Mouse (Mus musculus) right cerebral cortex, adult 18-20 months (tissue): Measurements from ENCODE around the gene Rtn3.
"Not testable (repeated sequence)": the region's sequence is repeated elsewhere in the genome, so short reads cannot be mapped to it uniquely, and the experiment has no call there.

Experiments
- DNase-seq: peaks from one replicate; pipeline ENCODE4 v3.0.0; 2022; ENCODE audit warnings: mixed read lengths

The Rtn3 gene

DNA sequence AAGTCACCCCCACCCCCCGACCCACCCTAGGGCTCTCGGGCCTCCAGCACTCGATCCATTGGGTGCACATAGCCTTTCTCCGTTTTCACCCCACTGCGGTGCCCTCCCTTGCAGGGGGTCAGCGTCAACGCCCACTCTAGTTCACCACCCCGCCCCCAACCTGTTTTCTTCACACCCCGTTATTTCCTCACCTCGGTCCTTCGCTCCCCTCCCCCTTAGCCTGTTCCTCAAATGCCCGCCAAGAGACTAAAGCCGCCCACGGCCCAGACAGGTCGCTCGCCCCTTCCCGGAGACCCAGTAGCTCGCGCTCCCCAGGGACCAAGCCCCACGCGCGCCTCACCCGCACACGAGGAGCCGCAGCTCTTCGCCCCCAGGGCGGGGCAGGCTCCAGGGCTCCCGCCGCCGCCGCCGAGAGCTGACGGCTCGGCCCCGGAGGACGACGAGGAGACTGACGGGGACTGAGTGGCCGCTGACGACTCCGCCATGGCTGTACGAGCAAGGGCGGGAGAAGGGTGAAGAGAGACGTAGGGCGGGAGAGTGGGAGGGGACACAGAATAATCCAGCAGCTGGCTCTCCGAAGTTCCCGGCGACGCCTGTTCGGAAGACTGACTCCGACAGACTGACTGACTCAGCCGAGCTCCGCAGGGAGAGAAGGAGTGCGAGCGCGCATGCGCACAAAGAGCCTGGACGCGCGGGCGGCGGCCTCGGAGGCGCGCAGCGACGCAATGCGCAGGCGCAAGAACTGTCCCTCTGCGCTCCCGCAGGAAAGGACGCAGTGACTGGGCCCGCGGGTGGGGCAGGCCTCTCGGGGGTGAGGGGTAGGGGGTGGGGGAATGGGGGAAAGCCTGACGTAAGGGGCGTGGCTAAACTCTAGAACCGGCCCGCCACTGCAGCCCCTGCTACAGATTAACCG is at the start of gene Rtn3:
Gene Rtn3 (minus strand): TSS at position 683 of the 913 bp plus-strand sequence.
- peak; percentile 98 for DNase-seq

DNA sequence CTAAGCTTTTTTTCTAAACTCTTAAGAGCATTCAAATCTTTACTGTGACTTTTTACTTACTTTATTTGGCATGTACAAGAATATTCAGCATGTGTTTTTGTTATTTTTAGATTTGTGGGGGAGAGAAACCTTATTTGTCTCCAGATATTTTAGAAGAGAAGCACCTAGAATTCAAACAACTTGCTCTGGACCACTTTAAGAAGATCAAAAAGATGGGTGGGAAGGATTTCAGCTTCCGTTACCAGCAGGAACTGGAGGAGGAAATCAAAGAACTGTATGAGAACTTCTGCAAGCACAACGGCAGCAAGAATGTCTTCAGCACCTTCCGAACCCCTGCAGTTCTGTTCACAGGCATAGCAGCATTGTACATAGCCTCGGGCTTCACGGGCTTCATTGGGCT is 48.8 kb upstream of the Rtn3 start:
- DNase-seq = peak; percentile 25

DNA sequence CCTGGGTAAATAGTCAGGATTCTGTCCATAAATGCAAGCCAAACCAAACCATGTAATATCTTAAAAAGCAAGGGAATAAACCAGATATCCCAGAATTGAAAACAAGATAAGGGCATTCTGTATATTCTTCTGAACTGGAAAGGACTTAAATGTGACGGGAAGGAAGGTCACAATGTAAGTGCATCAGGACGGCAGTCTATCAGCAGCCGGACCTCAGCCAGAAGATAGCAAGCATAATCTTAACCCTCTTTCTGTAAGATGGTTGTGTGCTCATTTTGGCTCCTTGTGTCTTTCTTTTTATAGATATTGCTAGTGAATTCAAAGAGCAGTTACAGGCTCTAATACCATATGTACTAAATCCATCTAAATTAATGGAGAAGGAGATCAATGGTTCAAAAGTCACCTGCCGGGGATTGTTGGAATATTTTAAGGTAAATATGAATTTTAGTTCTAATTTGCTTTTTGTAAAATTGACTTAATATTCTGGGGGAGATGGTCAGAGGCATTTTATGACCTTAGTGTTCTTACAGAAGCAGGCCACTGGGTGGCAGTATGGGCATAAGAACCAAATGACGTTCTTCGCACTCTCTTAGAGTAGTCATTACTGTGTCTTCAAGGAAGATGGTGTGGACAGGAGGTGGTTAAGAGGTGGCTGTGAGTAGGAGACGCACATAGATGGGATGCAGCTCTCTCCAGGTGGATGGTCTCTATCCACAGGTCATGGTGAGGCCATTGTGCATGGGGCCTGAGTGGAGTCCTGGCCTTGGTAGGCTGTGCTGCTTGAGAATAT is 45.8 kb upstream of the Rtn3 start:
- peak; percentile 58 for DNase-seq

DNA sequence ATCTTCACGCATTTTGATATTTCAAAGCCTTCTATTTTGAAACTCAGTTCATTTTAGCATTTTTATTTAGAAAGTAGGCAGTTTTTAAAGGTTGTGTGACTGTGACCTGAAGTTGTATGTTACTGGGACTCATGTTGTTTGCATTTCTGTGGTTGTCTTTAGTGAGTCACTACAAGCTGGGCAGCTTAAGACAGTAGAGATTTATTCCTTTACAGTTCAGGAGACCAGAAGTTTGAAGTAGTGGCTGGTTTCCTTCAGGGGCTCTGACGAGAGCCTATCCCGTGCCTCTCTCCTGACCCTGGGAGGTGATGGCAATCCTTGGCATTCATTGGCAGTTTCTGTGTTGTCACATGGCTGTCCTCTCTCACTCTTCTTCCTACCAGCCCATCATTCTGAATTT is 41.8 kb upstream of the Rtn3 start:
- DNase-seq = no peak

DNA sequence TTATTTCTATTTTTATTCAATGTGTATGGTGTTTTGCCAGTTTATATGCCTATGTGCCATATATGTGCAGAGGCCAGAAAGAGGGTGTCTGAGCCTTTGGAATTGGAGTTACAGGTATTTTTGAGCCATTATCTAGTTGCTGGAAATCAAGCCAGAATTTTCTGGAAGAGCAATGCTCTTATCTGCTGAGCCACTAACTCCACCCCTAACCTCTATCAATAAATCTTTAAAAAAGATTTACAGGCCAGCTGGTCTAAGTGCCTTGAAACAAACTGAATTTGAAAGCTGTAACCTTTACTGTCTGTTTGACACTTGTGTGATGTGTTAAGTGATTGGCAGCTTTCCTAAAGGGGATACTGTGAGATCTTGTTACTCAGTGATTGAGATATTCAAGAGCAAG is 40.7 kb upstream of the Rtn3 start:
- no peak for DNase-seq

DNA sequence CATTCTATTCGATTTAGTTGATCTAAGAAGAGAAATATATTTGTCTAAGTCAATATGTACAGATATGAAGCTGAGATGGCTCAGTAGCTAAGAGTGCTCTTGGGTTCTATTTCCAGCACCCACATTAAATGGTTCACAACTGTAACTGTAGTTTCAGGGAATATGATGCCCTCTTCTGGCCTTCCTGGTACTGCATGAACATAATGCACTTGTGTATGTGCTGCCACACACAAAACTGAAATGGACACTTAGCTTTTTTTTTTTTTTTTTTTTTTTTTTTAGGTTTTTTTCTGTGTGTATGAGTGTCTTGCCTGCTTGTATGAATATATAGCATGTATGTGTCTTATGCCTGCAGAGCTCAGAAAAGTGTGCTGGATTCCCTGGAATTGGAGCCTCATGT is 40.2 kb upstream of the Rtn3 start:
- no peak for DNase-seq

DNA sequence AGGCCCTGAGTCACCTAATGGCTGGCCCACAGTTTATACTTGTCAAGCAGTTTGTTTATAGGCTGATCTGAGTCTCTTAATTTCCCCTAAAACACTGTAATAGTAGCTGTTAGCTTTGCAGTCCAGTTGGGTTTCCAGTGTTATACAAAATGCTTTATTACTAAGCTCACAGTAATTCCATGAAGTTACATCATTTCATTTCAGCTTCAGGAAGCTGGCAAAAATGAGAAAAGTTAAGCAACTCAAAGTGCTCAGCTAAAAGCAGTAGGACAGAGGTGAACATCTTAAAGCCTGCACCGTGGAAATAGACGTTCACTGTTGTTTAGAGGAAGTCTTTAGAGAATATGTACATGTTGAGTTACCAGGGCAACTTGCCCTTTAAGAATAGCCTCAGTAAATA is 39.8 kb upstream of the Rtn3 start:
- DNase-seq = no peak

DNA sequence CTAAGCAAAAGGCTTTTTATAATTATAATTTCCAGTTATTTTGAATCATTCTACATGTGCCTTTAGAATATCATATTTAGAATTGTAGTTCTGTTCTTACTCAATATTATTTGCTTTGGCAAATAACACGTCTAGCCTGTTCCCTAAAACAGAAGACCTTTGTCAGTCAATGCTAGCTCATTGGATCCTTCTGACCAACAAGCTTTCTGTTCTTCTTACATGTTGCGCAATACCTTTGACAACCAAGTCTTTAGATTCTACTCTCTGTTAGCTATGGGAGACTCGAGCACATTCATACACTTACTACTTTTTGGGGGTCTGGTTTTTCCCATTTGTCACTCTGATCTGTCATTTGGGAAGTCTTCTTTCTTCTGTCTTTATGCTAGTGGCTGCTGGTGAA is 38.5 kb upstream of the Rtn3 start:
- DNase-seq = no peak

DNA sequence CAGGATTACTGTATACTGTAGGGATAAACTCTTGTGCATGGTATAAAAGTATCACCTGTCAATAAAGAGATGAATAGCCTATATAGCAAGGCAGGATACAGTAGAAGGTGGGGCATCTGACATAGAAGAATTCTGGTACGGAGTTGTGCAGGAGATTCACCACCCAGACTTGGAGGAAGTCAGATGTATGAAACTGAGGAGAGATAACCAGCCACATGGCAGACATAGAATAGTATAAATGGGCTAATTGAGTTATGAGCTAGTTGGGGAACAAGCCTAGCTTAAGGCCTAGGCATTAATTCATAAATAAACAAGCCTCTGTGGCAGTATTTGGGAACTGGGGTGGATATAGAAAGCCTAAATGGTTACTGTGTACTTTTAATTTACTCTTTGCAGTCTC is 33.4 kb upstream of the Rtn3 start:
- DNase-seq = no peak

DNA sequence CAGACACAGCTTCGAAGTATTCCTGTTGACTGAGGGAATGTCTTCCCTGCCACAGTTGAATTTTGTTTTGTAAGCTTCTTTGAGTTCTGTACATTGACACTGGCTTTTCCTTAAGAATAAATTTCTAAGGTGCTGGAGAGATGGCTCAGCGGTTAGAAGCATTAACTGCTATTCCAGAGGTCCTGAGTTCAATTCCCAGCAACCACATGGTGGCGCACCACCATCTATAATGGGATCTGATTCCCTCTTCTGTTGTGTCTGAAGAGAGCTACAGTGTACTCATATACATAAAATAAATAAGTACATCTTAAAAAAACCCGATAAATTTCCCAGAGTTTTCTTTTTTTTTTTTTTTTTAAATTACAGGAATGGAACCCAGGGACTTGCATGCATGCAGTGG is 24.9 kb upstream of the Rtn3 start:
- no peak for DNase-seq

DNA sequence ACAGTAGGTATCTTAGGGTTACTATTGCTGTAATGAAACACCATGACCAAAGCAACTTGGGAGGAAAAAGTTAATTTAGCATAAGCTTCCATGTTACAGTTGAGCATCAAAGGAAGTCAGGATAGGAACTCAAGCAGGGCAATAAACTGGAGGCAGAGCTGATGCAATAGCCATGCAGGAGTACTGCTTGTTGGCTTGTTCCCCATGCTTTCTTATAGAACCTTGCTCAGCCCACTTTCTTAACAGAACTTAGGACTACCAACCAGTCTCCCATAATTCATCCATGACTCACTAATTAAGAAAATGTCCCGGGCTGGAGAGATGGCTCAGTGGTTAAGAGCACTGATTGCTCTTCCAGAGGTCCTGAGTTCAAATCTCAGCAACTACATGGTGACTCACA is 23.2 kb upstream of the Rtn3 start:
- no peak for DNase-seq

DNA sequence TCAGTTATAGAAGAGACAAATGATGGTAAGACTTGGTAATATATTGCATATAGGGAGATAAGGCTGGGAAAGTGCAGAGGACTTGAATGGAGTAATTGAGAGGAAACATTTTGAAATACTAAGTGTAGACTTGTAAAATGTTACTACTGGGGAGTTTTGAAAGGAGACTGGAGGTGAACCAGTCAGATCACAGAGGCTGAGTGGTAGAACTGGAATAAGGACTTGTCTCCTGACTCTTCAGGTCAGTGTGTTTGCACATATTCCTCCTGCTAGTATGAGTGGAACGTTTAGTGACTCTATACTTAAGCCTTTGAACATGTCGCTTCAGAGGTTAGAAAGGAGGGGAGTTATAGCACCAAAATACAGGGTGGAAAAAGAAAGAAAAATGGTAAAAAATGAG is 19.4 kb upstream of the Rtn3 start:
- DNase-seq = no peak

DNA sequence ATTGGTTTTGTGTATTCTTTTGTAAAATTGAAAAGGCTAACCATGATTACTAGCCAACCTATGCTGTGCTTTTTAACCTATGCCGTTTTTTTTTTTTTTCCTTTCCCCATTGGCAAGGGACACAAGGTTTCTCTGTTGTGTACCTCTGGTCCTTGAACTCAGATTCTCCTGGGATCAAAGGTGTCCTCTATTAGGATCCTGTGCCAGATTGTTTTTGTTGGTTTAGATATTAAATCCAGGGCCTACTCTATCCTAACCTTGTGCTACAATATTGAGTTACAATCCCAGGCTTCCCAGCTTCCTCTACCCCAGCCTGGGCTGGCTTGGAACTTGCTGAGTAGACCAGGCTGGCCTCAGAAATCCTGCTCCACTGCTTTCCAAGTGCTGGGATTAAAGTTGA is 17.6 kb upstream of the Rtn3 start:
- no peak for DNase-seq

DNA sequence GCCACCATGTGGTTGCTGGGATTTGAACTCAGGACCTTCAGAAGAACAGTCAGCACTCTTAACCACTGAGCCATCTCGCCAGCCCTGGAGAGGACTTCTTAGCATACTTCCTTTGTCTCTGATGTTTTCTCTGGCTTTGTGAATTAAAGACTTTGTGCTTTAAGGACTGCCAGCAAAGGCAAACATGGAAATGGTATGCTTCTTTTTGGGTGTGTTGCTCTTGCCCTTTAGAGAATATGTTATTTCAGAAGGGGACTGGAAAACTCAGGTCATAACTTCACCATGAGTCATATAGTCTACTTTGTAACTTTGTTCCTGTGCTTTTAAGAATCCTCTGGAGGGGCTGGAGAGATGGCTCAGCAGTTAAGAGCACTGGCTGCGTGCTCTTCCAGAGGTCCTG is 15.7 kb upstream of the Rtn3 start:
- DNase-seq = no peak

DNA sequence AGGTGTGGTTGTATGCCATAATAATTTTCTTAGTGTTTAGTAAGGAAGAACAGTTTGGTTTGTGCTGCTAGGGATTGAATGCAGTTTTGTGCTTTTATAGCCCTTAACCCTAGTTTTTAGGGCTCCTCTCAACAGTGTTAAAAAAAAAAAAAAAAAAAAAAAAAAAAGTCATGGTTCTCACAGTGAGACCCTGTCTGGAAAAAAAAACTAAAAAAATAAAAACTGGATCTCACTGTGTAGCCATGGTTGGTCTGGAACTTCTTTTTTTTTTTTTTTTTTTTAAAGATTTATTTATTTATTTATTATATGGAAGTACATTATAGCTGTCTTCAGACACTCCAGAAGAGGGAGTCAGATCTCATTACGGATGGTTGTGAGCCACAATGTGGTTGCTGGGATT is 13.0 kb upstream of the Rtn3 start:
- not testable (repeated sequence) for DNase-seq

DNA sequence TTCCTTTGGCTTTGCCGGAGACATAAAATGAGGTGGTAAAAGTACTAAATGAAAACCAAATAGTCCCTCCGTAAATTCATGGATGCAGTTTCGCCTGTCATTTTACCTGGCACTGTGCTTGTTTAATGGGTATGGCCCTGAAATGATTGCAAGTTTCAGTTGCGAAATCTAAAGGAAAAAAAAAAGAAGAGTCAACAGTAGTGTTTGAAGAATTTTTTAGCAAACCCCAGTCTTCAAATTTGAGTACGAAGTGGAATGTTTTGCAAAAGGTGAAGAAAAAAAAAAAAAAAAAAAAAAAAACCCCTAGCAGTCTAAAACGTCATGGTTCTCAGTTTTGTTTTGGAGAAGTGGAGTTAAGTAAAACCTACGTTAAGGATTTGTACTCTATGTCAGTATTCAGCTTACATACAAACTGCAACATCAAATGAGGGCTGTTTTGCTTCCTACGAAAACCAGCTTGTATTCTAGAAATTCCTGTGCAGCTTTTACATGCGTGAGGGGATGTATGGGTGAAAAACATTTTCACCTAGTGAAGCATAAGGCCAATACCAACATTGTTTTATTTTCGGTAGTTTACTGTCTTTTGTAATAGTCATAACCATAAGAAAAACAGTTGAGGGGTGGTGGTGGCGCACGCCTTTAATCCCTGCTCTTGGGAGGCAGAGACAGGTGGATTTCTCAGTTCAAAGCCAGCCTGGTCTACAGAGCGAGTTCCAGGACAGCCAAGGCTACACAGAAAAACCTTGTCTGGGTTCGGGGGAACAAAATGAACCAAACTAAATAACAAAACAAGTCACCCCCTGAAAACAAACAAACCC is 12.3 kb upstream of the Rtn3 start:
- no peak for DNase-seq

DNA sequence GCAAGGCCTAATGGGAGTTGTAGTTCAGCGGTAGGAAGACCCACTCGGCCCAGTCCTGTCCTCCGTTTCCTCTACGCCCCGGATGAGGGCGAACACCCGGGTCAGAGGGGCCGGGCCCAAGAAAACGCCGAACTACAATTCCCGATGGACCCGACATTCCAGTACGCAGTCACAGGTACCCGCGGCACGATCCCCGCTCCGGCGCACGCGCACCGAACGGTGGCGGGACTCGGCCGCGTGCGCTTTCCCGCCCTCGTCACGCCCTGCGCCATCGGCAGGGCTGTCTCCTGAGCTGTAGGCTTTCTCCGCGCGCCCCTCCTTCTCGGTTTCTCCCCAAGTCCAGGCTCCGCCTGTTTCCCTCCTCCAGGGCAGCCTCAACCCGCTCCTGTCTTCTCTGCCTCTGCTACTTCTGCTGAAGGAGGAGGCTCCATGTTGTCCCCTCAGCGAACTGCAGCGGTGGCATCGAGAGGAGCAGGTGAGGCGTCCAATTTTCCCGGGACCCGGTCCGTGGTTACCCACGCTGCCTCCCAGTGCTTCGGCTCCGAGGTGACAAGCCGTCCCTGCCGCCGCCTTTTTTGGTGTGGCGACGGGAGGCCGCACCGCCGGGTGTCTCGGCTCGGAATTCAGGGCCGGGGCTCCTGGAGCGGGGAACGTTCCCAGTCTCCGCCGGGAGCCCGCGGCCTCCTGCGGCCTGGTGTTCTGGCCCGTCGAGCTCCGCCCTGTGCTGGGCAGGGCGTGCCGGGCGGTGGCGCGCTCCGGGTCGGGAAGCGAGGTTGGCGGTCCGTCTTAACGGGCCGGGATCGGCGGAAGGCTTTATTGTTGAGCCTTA is 11.3 kb upstream of the Rtn3 start:
- DNase-seq = peak; percentile 98

DNA sequence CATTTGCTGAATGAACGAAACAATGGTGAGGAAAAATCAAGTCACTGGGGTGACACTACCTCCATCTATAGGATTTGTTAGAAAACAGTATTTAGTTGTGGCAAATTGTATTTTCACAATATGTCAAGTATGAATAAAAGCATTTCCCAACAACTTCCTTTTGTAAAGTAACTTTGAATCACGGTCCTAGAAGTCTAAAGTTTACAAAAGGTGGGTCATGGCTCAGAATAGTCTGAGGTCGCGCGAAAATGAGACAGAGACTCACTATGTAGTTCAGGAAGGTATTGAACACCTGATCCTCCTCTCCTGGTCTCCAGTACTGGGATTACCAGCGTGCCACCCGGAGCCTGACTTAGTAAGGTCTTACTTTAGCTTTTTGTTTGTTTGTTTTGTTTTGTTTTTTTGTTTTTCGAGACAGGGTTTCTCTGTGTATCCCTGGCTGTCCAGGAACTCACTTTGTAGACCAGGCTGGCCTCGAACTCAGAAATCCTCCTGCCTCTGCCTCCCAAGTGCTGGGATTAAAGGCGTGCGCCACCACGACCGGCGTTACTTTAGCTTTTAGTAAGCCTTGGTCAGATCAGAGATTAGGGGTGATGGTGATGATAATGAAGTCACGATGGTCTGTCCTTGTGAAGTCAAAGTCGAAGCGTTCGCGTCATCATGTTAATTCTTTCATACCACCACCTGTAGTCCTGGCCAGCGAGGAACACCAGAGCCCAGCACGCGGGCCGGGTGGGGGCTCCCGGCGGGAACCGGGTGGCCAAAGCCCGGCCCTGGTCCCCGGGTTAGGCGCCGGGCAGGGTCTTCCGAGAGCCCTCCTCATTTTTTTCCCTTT is 10.5 kb upstream of the Rtn3 start, which contains the start of gene Atl3:
Gene Atl3 (plus strand): TSS at position 689 of the 835 bp plus-strand sequence.
- no peak for DNase-seq

DNA sequence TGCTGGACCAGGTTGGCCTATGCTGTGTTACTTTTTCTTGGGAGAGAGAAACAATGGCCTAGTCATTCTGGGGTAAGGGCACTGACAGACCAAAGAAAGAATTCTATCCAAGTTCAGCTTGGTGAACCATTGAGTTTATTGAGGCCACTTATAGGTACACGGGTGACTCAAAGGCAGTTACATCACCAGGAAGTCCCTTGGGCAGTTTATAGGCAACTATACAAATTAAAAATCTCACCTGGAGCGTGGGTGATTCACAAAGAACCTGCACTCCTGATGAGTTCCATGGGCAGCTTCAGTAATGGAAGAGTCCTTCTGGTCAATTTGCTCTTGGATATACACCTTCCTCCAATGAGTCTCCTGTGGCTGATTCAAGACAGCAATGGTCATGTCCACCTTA is 9.6 kb upstream of the Rtn3 start:
- no peak for DNase-seq

DNA sequence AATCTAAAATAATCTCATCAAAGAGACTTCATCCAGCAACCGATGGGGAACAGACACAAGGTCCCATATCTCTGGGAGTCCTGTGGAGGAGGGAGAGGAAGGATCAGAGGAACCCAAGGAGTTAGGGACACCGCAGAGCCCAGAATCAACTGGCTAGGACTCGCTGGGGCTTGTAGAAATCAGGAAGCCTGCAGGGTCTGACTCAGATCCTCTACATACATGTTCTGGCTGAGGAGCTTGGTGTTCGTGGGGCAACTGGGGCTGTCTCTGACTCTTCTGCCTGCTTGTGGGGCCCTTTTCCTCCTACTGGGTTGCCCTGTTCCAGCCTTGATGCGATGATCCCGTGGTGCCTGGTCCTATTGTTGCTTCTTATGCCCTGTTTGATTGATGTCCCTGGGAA is 8.9 kb upstream of the Rtn3 start:
- DNase-seq = no peak

DNA sequence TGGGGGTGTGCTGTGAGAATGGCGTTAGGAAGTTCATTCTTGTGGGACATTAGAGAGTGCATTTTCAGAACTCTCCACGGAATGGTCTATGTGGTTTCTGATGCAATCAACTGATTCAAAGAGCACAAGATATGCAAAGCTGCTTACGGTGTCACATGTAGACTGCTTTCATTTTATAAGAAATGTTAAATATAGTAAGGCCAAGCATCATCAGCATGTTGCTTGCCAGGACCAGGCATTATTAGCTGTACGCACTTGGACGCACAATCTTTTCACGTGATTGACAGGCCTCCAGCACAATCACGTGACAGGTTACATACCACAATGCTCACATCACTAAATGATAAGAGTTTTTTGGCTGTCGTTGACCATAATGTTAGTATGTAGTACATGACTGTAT is 4.6 kb upstream of the Rtn3 start:
- DNase-seq = no peak
